Mouse (Mus musculus) embryonic fibroblast, embryonic 13.5 days (primary cell): ENCODE results near the gene Atf6.

Experiments used
- CTCF ChIP-seq: IDR thresholded peaks from 2 replicates; pipeline ENCODE4 v1.5.1; 2011; ENCODE audit warnings: mild to moderate bottlenecking, control low read depth, low read length, moderate library complexity, borderline replicate concordance; ENCODE audit not compliant: insufficient read depth
- POLR2A ChIP-seq: IDR thresholded peaks from 2 replicates; pipeline ENCODE4 v1.6.1; 2011; ENCODE audit warnings: low read depth, mild to moderate bottlenecking, control low read depth, low read length, moderate library complexity

- TF ChIP-seq CTCF = no peak
- TF ChIP-seq POLR2A = no peak
Observed at GRCm38 (mm10) chr1:170709969-170710368, 157.6 kb downstream of the Atf6 start.
